Mouse (Mus musculus) liver, postnatal 0 days (tissue): ENCODE data around the gene Dusp7.

Experiments
- CTCF ChIP-seq: sonication (generic); IDR thresholded peaks from 2 replicates; pipeline ENCODE4 v1.5.1; 2016; ENCODE audit warnings: antibody characterized with exemption, low read depth
- EP300 ChIP-seq: IDR thresholded peaks from 2 replicates; pipeline ENCODE4 v1.6.1; 2016; ENCODE audit warnings: antibody characterized with exemption, low read depth, mild to moderate bottlenecking

GRCm38 (mm10) chr9:106345167-106345566 lies 23.3 kb upstream of the Dusp7 start:
- no peak for TF ChIP-seq CTCF
- no peak for TF ChIP-seq EP300
